Mouse (Mus musculus): Measurements from ENCODE around the gene Crybg1. TPM values are rescaled to one million over a fixed set of nuclear protein-coding genes. Genes with fewer than 3 reads are reported as not detected.

The Crybg1 gene
- total and polyA plus RNA-seq, 3 experiments: 0.04 to 0.14 TPM; not detected in 1

GRCm38 (mm10) chr10:44164258-44164975, 15.8 kb upstream of the Crybg1 start:
- Histone ChIP-seq H3K9ac (ENCODE audit: control insufficient read depth, low read depth, low read length, poor library complexity, severe bottlenecking) (no peak overlapping the region), H3K36me3 (ENCODE audit: control insufficient read depth in 1 of 2, insufficient read depth in 2 of 2, low read length in 2 of 2) (0 out of 4 replicates have a peak, but pooled peaks cover 0 to 3% of the 10 kb centered on the region in 2 experiments), H3K27me3 (ENCODE audit: control insufficient read depth in 1 of 2, insufficient read depth in 2 of 2, low read length in 2 of 2) (peaks cover 0 to 2% of the 10 kb centered on the region in 2 experiments; a peak in 3 of 4 replicates), H3K4me3 (ENCODE audit: control insufficient read depth in 1 of 2, insufficient read depth in 1 of 2, low read depth in 2 of 2, low read length in 2 of 2) (no peak overlapping the region), H3K4me1 (ENCODE audit: control insufficient read depth in 1 of 2, insufficient read depth in 2 of 2, low read length in 2 of 2) (peaks cover 0 to 2% of the 10 kb centered on the region in 2 experiments; a peak in 1 of 4 replicates), H3K79me2 (ENCODE audit: control insufficient read depth, insufficient read depth, low read length, poor library complexity) (no peaks in the 10 kb centered on the region), H3K27ac (ENCODE audit: control insufficient read depth, low read depth, low read length) (no peak overlapping the region), H3K9me3 (replicated peaks; ENCODE audit: insufficient read depth, low read length) (no peaks in the 10 kb centered on the region)
- DNase-seq (ENCODE audit: low read depth, low spot score): peak; percentile 46
- TF ChIP-seq CTCF (IDR thresholded peaks at IDR 0.05 in 2 of 3, conservative IDR thresholded peaks at IDR 0.05 in 1 of 3; ENCODE audit: control insufficient read depth in 1 of 3, insufficient read depth in 1 of 3, low read depth in 2 of 3, low read length in 3 of 3, poor library complexity in 1 of 3, severe bottlenecking in 1 of 3) (no peak), CHD2 (IDR thresholded peaks at IDR 0.05; ENCODE audit: low read length) (no peak), TAL1 (IDR thresholded peaks at IDR 0.05; ENCODE audit: low read length) (peak; percentile 14; the same call in 1 of the 2 replicates), GATA1 (IDR thresholded peaks at IDR 0.05; ENCODE audit: low read depth, low read length) (no peak), UBTF (IDR thresholded peaks at IDR 0.05; ENCODE audit: borderline replicate concordance, insufficient read depth, low read depth, low read length) (no peak), MEF2A (IDR thresholded peaks at IDR 0.05; ENCODE audit: extremely low read depth, insufficient replicate concordance, low read depth, low read length, poor library complexity, severe bottlenecking) (no peak), TCF12 (IDR thresholded peaks at IDR 0.05; ENCODE audit: low read depth, low read length) (peak; percentile 44; the same call in 1 of the 2 replicates), EP300 (IDR thresholded peaks at IDR 0.05; ENCODE audit: low read depth in 1 of 2, low read length in 2 of 2) (peak; percentile 22 to 54; a peak in 2 of 4 replicates), E2F4 (IDR thresholded peaks at IDR 0.05; ENCODE audit: borderline replicate concordance, low read depth, low read length) (no peak), MYC (IDR thresholded peaks at IDR 0.05; ENCODE audit: low read depth, low read length) (no peak)

GRCm38 (mm10) chr10:44163028-44163427, 14.4 kb upstream of the Crybg1 start:
- no peak for DNase-seq (ENCODE audit: low read depth, low spot score)
- Histone ChIP-seq H3K4me3 (ENCODE audit: control insufficient read depth in 1 of 2, insufficient read depth in 1 of 2, low read depth in 2 of 2, low read length in 2 of 2) (no peak overlapping the region), H3K9me3 (replicated peaks; ENCODE audit: insufficient read depth, low read length) (no peaks in the 10 kb centered on the region), H3K4me1 (ENCODE audit: control insufficient read depth in 1 of 2, insufficient read depth in 2 of 2, low read length in 2 of 2) (peaks cover 0 to 2% of the 10 kb centered on the region in 2 experiments; a peak in 1 of 4 replicates), H3K27me3 (ENCODE audit: control insufficient read depth in 1 of 2, insufficient read depth in 2 of 2, low read length in 2 of 2) (peaks cover 0 to 5% of the 10 kb centered on the region in 2 experiments), H3K79me2 (ENCODE audit: control insufficient read depth, insufficient read depth, low read length, poor library complexity) (no peaks in the 10 kb centered on the region), H3K9ac (ENCODE audit: control insufficient read depth, low read depth, low read length, poor library complexity, severe bottlenecking) (no peak overlapping the region), H3K27ac (ENCODE audit: control insufficient read depth, low read depth, low read length) (no peak overlapping the region), H3K36me3 (ENCODE audit: control insufficient read depth in 1 of 2, insufficient read depth in 2 of 2, low read length in 2 of 2) (0 out of 4 replicates have a peak, but pooled peaks cover 0 to 3% of the 10 kb centered on the region in 2 experiments)
- TF ChIP-seq MAFK (IDR thresholded peaks at IDR 0.05; ENCODE audit: borderline replicate concordance, low read depth, low read length) (no peak), EP300 (IDR thresholded peaks at IDR 0.05; ENCODE audit: low read depth in 1 of 2, low read length in 2 of 2) (no peak), CHD1 (IDR thresholded peaks at IDR 0.05; ENCODE audit: low read depth, low read length) (no peak), MYB (IDR thresholded peaks at IDR 0.05; ENCODE audit: low read depth, low read length) (no peak), TBP (IDR thresholded peaks at IDR 0.05; ENCODE audit: low read depth, low read length) (no peak)
